Mouse (Mus musculus): ENCODE results near the gene Xxylt1. TPM values are rescaled to one million over a fixed set of nuclear protein-coding genes. Genes with fewer than 3 reads are reported as not detected.
A peak's percentile ranks its signal among the peaks of the same experiment; 100 is the strongest.

The Xxylt1 gene
- polyA plus RNA-seq, 1 experiment from 2014 or later, result 12.7 TPM

DNA sequence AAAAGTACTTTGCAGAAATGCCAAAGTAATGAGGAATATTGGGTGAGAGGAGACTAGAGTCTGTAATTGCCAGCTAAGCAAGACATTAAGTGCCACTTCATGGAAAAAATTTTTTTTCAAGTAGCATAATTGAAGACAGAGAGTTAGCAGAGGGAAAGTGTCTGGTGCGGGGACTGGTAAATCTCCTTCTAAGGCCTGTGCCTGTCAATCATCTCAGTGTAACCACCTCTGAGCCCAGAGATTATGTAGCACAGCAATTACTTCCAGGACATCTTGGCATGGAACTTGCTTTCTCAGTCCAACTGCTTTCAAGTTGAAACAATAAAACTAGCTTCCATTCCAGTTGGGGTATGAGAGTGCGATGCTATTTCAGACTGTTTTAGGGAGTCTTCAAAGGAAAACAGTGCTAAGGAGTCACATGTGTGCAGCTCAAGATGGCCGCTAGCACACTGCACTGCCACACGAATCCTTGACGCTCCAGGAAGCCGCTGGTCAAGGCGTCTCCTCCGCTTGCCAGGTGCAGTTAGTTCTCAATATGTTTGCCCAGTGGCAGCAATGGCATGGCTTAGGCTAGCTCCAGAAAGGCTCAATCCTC, 45.5 kb downstream of the Xxylt1 start:
- H3K27me3 ChIP-seq, result no peaks in the 10 kb centered on the region
- no peak overlapping the region for H3K4me3 ChIP-seq (replicated peaks)
- H3K9me3 ChIP-seq, result no peaks in the 10 kb centered on the region
- no peaks in the 10 kb centered on the region for H3K36me3 ChIP-seq (replicated peaks)
- H3K9ac ChIP-seq, result no peak overlapping the region
- H3K27ac ChIP-seq, result no peak overlapping the region
- peaks cover 18% of the 10 kb centered on the region for H3K4me1 ChIP-seq
- ATAC-seq (ENCODE audit: low FRiP score), result no peak
- H3K4me2 ChIP-seq, result no peak overlapping the region
- 82% methylated on average over 8 of the region's 8 CpGs for WGBS

DNA sequence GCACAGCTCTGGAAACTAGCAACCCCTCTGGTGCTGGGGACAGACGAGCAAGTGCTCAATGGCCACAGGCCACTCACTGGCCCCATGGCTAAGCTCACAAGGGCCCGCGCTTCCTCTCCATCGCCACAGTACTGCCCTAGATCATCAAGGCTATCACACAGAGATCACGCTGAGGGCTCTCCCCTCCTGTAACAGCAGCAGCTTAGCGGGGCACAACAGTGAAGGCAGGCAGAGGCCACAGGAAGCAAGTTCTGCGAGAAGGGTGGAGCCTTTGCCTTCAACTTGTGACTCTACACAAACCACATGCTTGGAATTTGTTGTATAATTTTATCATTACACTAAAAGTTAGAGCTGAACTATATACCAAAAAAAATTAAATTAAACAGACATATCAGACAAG, 46.0 kb downstream of the Xxylt1 start:
- Histone ChIP-seq H3K4me1 (peaks cover 22% of the 10 kb centered on the region), H3K36me3 (replicated peaks) (no peaks in the 10 kb centered on the region), H3K9me3 (no peaks in the 10 kb centered on the region), H3K27me3 (no peaks in the 10 kb centered on the region), H3K9ac (no peak overlapping the region), H3K4me2 (no peak overlapping the region), H3K4me3 (replicated peaks) (no peak overlapping the region), H3K27ac (no peak overlapping the region)
- 59% methylated on average over 7 of the region's 7 CpGs for WGBS
- ATAC-seq (ENCODE audit: low FRiP score), result no peak

DNA sequence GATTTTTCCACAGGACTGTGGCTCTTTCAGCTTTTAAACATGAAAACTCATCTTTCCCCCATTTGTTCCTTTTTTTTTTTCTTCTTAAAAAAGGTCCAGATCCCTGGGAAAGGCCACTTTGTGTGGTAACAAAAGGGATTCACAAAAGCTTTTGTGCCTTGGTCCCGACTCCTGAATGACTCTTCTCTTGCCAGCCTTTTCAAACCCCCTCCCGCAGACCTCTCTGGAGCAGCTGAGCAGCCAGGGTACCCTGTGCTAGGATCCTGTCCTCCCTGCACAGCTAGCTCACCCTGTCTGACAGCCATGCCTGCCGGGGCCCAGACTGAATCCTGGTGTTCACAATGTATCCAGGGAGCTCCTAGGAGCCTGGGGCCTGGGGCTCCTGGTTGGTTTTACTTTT, 47.2 kb downstream of the Xxylt1 start:
- H3K9me3 ChIP-seq, result no peaks in the 10 kb centered on the region
- no peaks in the 10 kb centered on the region for H3K36me3 ChIP-seq (replicated peaks)
- H3K27ac ChIP-seq, result peak overlapping the region; percentile 6; the same call in 1 of the 2 replicates
- ATAC-seq (ENCODE audit: low FRiP score), result no peak
- H3K4me1 ChIP-seq, result peaks cover 28% of the 10 kb centered on the region
- H3K27me3 ChIP-seq, result no peaks in the 10 kb centered on the region
- no peak overlapping the region for H3K4me3 ChIP-seq (replicated peaks)
- WGBS, result 5% methylated on average over 3 of the region's 3 CpGs
- H3K9ac ChIP-seq, result no peak overlapping the region
- no peak overlapping the region for H3K4me2 ChIP-seq

DNA sequence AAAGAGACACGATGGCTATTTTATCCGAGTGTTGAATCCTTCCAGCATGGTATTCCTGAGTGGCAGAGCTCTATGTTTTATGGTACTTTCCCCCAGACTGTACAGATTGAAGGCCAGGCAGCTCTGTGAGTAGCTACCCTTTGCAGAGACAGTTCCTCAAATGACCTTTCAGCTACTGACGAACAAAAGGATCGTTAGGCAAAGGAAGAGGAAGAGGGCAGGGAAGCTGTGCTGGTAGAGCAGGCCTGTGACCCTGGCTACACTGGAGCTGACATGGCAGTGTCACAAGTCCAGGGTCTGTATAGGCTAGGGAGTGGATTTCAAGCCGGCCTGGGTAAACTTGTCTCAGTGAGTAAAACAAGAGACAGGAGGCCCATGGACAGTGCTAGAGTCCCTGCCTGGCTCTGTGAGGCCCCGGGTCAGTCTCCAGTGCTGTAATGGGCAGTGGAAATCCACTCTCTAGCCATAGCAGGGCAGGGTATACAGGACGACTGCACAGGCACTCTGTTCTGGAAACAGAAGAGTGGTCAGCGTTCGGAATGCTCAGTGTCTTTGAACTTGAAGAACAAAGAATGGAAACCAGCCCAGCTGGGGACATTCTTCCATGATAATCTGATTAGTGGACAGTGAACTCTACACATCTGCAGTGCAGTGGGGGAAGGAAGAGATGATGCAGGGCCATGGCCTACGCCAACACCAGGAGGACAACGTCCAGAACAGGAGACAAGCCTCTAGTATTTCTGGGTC, 51.3 kb downstream of the Xxylt1 start:
- H3K27ac ChIP-seq, result no peak overlapping the region
- 67% methylated on average over 11 of the region's 11 CpGs for WGBS

DNA sequence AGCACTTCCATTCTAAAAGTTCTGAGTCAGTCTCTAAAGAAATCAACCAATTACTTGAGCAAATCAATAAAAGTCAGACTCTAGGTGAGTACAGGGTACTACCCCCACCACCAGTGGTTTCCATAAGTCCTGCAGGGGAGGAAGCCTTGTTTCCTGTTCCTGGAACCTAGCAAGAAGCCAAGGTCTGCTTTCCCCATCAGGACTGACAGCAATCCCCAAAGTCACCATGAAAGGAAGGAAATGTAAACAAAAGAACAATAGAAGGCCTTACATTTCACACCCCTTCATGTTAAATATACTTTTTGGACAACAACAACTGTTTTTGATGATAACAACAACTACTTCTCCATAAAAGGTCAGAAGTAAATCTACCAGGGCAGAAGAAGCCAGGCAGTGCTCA, 53.6 kb downstream of the Xxylt1 start:
- H3K9ac ChIP-seq, result no peak overlapping the region
- no peak overlapping the region for H3K27ac ChIP-seq
- H3K36me3 ChIP-seq (replicated peaks), result no peaks in the 10 kb centered on the region
- H3K4me1 ChIP-seq, result peaks cover 24% of the 10 kb centered on the region
- H3K4me3 ChIP-seq (replicated peaks), result no peak overlapping the region
- no peak overlapping the region for H3K4me2 ChIP-seq
- H3K27me3 ChIP-seq, result no peaks in the 10 kb centered on the region
- ATAC-seq (ENCODE audit: low FRiP score), result no peak
- no peaks in the 10 kb centered on the region for H3K9me3 ChIP-seq

More for the DNA sequence above, 51.3 kb downstream of the Xxylt1 start:
- Histone ChIP-seq H3K4me1 (peaks cover 22% of the 10 kb centered on the region), H3K9me3 (no peaks in the 10 kb centered on the region), H3K9ac (no peak overlapping the region), H3K4me3 (replicated peaks) (no peak overlapping the region), H3K36me3 (replicated peaks) (no peaks in the 10 kb centered on the region), H3K27me3 (no peaks in the 10 kb centered on the region), H3K4me2 (no peak overlapping the region)
- no peak for ATAC-seq (ENCODE audit: low FRiP score)

DNA sequence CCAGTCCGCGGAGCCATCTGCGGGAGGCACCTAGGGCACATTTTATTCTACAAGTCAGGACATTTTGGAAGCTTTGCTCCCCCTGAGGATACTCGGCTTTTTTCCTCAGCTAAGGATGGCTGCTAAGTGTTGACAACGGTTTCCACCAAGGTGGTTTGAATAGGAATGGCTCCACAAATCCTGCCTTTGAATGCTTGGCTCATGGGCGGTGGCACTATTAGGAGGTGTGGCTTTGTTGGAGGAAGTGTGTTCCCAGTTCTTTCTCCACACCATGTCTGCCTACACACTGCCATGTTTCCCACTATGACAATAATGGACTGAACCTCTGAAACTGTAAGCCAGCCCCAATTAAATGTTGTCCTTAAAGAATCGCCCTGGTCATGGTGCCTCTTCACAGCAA, 55.7 kb downstream of the Xxylt1 start:
- no peak for ATAC-seq (ENCODE audit: low FRiP score)
- Histone ChIP-seq H3K27ac (no peak overlapping the region), H3K4me1 (peaks cover 32% of the 10 kb centered on the region), H3K9ac (no peak overlapping the region), H3K4me2 (no peak overlapping the region), H3K27me3 (no peaks in the 10 kb centered on the region), H3K9me3 (no peaks in the 10 kb centered on the region), H3K4me3 (replicated peaks) (no peak overlapping the region), H3K36me3 (replicated peaks) (no peaks in the 10 kb centered on the region)
- WGBS, result 91% methylated on average over 7 of the region's 7 CpGs

DNA sequence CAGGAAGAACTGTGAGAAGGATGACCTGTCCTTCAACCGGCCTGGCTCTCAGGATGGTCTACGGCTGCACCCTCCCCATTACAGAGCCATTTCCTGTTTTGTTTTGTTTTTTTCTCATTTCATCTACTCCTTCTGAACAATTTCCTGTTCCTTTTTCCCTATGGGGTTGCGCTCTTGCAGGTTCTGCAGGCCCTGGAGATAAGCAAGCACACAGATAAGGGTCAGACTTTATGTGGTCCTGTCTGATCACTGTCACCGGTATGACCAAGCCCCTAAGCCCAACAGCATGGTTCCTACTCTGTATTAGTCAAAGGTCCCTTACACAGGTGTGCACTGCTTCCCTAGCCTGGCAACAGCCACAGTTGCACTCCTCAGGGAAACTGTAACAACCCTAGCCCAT, 56.2 kb downstream of the Xxylt1 start:
- WGBS, result 87% methylated on average over 4 of the region's 4 CpGs

DNA sequence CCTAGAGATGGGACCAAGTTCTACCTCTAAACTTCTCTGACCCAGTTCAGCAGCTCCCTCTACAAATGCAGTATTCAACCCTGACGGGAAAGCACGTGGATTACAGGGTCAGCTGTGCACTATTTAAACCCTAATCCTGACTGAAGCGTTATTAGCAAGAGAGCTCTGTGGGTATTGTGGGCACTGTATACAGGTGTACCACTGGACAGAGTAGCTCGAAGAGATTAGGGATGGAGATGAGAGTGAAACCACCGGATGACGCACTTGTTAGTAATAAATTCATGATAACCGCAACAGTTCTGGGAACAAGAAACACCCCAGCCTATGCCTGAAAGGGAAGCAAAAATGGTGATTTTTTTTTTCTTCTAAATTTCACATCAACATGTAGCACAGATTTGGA, 57.0 kb downstream of the Xxylt1 start:
- Histone ChIP-seq H3K4me1 (peaks cover 24% of the 10 kb centered on the region), H3K4me3 (replicated peaks) (no peak overlapping the region), H3K27ac (no peak overlapping the region), H3K9ac (no peak overlapping the region), H3K36me3 (replicated peaks) (no peaks in the 10 kb centered on the region), H3K27me3 (no peaks in the 10 kb centered on the region), H3K4me2 (no peak overlapping the region), H3K9me3 (no peaks in the 10 kb centered on the region)
- ATAC-seq (ENCODE audit: low FRiP score), result no peak
- 44% methylated on average over 7 of the region's 7 CpGs for WGBS

More for the DNA sequence above, 56.2 kb downstream of the Xxylt1 start:
- no peaks in the 10 kb centered on the region for H3K9me3 ChIP-seq
- H3K4me2 ChIP-seq, result no peak overlapping the region
- no peaks in the 10 kb centered on the region for H3K36me3 ChIP-seq (replicated peaks)
- H3K4me1 ChIP-seq, result peaks cover 27% of the 10 kb centered on the region
- H3K27ac ChIP-seq, result no peak overlapping the region
- no peak overlapping the region for H3K9ac ChIP-seq
- no peaks in the 10 kb centered on the region for H3K27me3 ChIP-seq
- no peak for ATAC-seq (ENCODE audit: low FRiP score)
- no peak overlapping the region for H3K4me3 ChIP-seq (replicated peaks)

DNA sequence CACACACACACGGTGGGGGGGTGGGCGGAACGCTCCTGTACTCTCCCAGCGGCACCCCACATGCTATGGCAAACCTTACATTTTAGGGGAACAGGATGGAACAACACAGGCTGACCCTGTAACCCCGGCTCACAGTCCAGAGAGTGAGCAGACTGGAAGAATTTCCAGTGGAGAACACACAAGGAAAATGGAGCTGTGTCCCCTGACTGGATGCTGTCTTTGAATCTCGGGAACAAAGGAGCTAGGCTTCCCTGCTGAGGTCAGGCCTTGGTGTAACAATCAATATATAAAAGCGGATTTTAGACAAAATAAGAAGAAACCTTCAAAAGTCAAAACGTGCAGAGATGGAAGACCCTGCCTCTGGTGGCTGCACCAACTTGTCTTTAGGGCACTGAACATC, 57.4 kb downstream of the Xxylt1 start:
- Histone ChIP-seq H3K9ac (no peak overlapping the region), H3K4me2 (no peak overlapping the region), H3K36me3 (replicated peaks) (no peaks in the 10 kb centered on the region)

DNA sequence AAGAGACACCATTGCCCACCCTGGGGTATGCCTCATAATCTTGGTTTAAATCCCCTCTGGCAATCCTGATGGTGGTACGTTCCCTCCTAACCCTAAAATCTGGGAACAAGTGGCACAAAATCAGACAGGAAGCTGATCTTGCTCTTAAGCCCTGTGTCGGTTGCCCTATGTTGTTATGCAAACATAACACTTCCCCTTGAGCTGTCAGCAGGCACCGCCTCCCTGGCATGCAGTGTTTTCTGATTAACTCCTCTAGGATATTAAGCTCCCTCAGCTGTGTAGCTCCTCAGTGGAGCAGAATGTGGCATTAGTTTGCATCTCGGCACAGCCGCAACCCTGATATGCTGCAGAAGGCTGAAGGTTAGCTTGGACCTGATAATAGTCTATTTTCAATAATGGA, 58.9 kb downstream of the Xxylt1 start:
- Histone ChIP-seq H3K4me2 (no peak overlapping the region), H3K9ac (no peak overlapping the region), H3K27ac (no peak overlapping the region), H3K9me3 (no peaks in the 10 kb centered on the region), H3K4me1 (peaks cover 24% of the 10 kb centered on the region), H3K27me3 (no peaks in the 10 kb centered on the region), H3K36me3 (replicated peaks) (no peaks in the 10 kb centered on the region), H3K4me3 (replicated peaks) (no peak overlapping the region)
- 66% methylated on average over 5 of the region's 5 CpGs for WGBS
- no peak for ATAC-seq (ENCODE audit: low FRiP score)

More for the DNA sequence above, 57.4 kb downstream of the Xxylt1 start:
- Histone ChIP-seq H3K27ac (no peak overlapping the region), H3K4me1 (peaks cover 24% of the 10 kb centered on the region), H3K4me3 (replicated peaks) (no peak overlapping the region), H3K27me3 (no peaks in the 10 kb centered on the region), H3K9me3 (no peaks in the 10 kb centered on the region)
- ATAC-seq (ENCODE audit: low FRiP score), result no peak
- WGBS, result 40% methylated on average over 8 of the region's 8 CpGs

DNA sequence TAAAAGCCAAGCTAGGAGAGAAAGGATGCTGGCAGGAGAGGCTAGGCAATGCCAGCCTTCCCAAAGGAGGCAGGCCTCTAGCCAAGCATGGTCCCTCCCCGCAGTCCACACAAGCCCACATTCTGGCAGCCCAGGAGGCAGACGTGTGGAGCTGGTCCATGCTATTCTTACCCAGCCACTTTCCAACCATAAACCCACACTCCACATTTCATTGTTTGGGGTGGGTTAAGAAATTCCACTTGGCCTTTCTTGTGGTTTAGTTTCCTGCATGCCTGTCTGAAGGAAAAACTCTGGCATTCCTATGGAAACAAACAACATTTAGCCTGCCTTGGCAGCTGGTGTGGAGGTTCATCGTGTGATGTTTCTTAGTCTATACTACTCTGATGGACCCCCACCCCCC, 61.7 kb downstream of the Xxylt1 start:
- Histone ChIP-seq H3K4me3 (replicated peaks) (no peak overlapping the region), H3K4me2 (no peak overlapping the region), H3K9me3 (no peaks in the 10 kb centered on the region), H3K36me3 (replicated peaks) (no peaks in the 10 kb centered on the region), H3K9ac (no peak overlapping the region), H3K4me1 (peaks cover 22% of the 10 kb centered on the region), H3K27ac (no peak overlapping the region), H3K27me3 (no peaks in the 10 kb centered on the region)
- 86% methylated on average over 3 of the region's 3 CpGs for WGBS
- no peak for ATAC-seq (ENCODE audit: low FRiP score)

DNA sequence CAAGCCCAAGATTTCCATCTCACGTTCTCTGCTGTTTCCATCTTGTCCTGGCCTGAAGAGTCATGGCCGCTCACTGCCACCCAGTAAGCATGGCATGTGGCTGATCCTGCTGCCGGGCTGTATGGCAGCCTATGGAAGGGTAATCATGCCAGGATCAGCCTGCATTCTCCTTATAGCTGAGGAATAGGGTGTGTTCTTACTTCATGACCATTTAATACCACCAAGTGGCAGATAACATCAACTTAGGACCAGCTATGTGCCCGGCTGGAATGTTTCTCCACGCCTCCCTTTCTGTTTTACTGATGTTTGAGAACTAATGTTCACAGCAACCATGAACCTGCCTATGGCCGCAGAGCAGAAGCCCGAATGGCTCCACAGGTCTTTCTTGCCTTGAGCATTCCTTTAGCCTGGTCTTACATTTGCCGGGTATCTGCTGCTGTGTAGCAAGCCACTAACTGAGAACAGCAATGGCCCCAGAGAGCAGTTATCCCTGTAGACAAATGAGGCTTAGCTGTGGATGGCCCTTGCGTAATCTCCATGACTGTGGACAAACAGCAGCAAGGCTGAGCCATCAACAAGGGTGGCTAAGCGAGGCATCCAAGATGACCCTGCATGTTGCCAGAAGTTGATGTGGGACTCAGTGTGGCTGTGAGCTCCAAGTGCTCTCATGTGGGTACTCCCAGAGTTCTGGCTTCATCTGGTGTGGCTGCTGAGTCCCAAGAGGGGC, 63.4 kb downstream of the Xxylt1 start:
- Histone ChIP-seq H3K27ac (no peak overlapping the region), H3K9ac (no peak overlapping the region), H3K4me3 (replicated peaks) (no peak overlapping the region), H3K4me1 (peaks cover 9% of the 10 kb centered on the region), H3K27me3 (no peaks in the 10 kb centered on the region), H3K36me3 (replicated peaks) (no peaks in the 10 kb centered on the region), H3K9me3 (no peaks in the 10 kb centered on the region), H3K4me2 (no peak overlapping the region)
- no peak for ATAC-seq (ENCODE audit: low FRiP score)
- 93% methylated on average over 10 of the region's 10 CpGs for WGBS
